Mouse (Mus musculus) embryonic fibroblast, embryonic 13.5 days (primary cell): ENCODE data around the gene Apoc4.

Experiments
- CTCF ChIP-seq: IDR thresholded peaks from 2 replicates; pipeline ENCODE4 v1.5.1; 2011; ENCODE audit warnings: mild to moderate bottlenecking, control low read depth, low read length, moderate library complexity, borderline replicate concordance; ENCODE audit not compliant: insufficient read depth
- POLR2A ChIP-seq: IDR thresholded peaks from 2 replicates; pipeline ENCODE4 v1.6.1; 2011; ENCODE audit warnings: low read depth, mild to moderate bottlenecking, control low read depth, low read length, moderate library complexity

GRCm38 (mm10) chr7:19676662-19677061 lies 4.6 kb downstream of the Apoc4 start:
- no peak for TF ChIP-seq CTCF
- no peak for TF ChIP-seq POLR2A
